In the genomic region with DNA sequence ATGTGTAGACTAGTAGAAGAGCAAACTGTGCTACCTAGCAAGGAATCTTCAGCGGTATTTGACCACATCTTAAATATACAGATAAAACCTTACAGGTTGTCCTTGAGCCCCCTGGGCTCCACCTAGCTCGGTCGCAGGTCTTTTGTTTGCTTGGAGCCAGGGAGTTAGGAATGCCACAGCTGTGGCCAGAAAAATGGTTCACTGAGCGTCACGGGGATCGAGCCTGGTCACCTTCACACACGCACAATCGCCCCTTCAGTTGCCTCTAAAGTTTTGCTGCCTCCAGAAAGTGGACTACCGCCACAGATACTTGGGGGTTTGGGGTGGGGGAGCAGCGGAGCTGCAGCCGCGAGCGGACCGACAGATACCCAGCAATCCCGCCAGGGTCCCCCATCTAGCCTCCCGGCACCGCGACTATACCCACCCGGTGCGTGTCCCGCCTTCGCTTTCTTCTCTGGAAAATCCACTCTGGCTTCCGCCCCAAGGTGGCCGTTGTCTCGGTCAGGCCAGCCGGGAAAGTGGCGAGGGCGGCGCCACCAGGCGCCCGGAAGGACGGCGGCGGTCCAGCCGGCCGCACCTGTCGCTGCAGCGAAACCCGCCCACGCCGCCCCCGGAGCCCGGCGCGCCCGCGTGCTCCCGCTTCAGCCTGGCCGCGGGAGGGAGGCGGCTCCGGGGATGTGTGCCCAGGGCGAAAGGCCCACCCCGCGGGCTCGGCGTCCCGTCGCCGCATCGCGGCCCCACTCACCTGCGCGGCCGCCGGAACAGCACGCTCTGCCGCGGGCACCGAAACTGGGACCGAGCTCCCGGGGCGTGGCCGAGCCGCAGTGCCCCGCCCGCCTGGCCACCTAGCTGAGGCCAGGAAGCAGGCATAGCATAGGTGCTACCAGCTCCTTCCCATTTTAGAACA, we compare ENCODE assay signal across 8 mouse cellular contexts. TPM values are rescaled to one million over a fixed set of nuclear protein-coding genes. Genes with fewer than 3 reads are reported as not detected.
DNase-seq lines count a peak whose midpoint lies in the region; ATAC-seq and TF ChIP-seq lines count a peak whose summit lies in the region.

A gene (minus strand): TSS at position 791 of the 907 bp plus-strand sequence.

- peak; percentile 65 for DNase-seq in G1E (ENCODE audit: low spot score)
- DNase-seq in cerebellum, adult 18-20 months = peak; percentile 77 to 89
- peak; percentile 26 for DNase-seq in hindbrain, embryonic 14.5 days (ENCODE audit: low spot score)
- peak; percentile 8 to 15 for DNase-seq in left cerebral cortex, postnatal 14 days (ENCODE audit: low spot score in 2 of 2)
- peak; percentile 23 to 42 for DNase-seq in right cerebral cortex, adult 2 months (ENCODE audit: low spot score in 2 of 2)
- DNase-seq in urinary bladder, postnatal 36 days (ENCODE audit: low spot score in 2 of 2) = peak; percentile 56 to 59

- H3K9ac ChIP-seq in forebrain, embryonic 16.5 days (replicated peaks; ENCODE audit: low read depth, low read length) = peak within 1 kb of the TSS; percentile 60
- H3K9ac ChIP-seq in hindbrain, embryonic 14.5 days = peak within 1 kb of the TSS; percentile 65

- peak within 1 kb of the TSS; percentile 79 for H3K4me3 ChIP-seq in G1E (ENCODE audit: low read depth, low read length)
- H3K4me3 ChIP-seq in forebrain, embryonic 16.5 days (replicated peaks; ENCODE audit: low read length) = peak within 1 kb of the TSS; percentile 51
- H3K4me3 ChIP-seq in hindbrain, embryonic 14.5 days (replicated peaks; ENCODE audit: low read length) = peak within 1 kb of the TSS; percentile 52

- peaks cover 38% of the 10 kb centered on the region for H3K36me3 ChIP-seq in G1E (replicated peaks)
- H3K36me3 ChIP-seq in forebrain, embryonic 16.5 days (ENCODE audit: control insufficient read depth, insufficient read depth) = peaks cover 11% of the 10 kb centered on the region
- H3K36me3 ChIP-seq in hindbrain, embryonic 14.5 days (replicated peaks; ENCODE audit: control insufficient read depth, insufficient read depth) = peaks cover 40% of the 10 kb centered on the region

- H3K9me3 ChIP-seq in G1E (replicated peaks) = no peaks in the 10 kb centered on the region
- H3K9me3 ChIP-seq in forebrain, embryonic 16.5 days (ENCODE audit: control insufficient read depth, low read length) = no peaks in the 10 kb centered on the region
- H3K9me3 ChIP-seq in hindbrain, embryonic 14.5 days (ENCODE audit: control insufficient read depth, low read length) = 0 out of 2 replicates have a peak, but pooled peaks cover 4% of the 10 kb centered on the region

- intact Hi-C loops in left cerebral cortex, postnatal 14 days (cut with DNase I) = loop anchor here (5.0 to 10.0 kb wide), 2 partner anchors 124 to 482 kb away; a partner anchor contains a TSS

- TF ChIP-seq CTCF in G1E (IDR thresholded peaks at IDR 0.05; ENCODE audit: low read depth, low read length) = no peak

- H3K4me1 ChIP-seq in G1E (ENCODE audit: insufficient read depth, low read depth, low read length) = peaks cover 16% of the 10 kb centered on the region
- peaks cover 4% of the 10 kb centered on the region for H3K4me1 ChIP-seq in forebrain, embryonic 16.5 days (replicated peaks; ENCODE audit: control insufficient read depth, insufficient read depth, low read length)
- no peaks in the 10 kb centered on the region; the same call in 1 of the 2 replicates for H3K4me1 ChIP-seq in hindbrain, embryonic 14.5 days (replicated peaks; ENCODE audit: control insufficient read depth, insufficient read depth, low read length)

- peaks cover 3% of the 10 kb centered on the region; the same call in 1 of the 2 replicates for H3K27me3 ChIP-seq in G1E (ENCODE audit: insufficient read depth, low read length)
- peaks cover 6% of the 10 kb centered on the region for H3K27me3 ChIP-seq in forebrain, embryonic 16.5 days (replicated peaks; ENCODE audit: control insufficient read depth, insufficient read depth, low read length)
- peaks cover 12% of the 10 kb centered on the region for H3K27me3 ChIP-seq in hindbrain, embryonic 14.5 days (ENCODE audit: control insufficient read depth, insufficient read depth, low read length)

- H3K4me2 ChIP-seq in forebrain, embryonic 16.5 days (ENCODE audit: low read length) = peak within 1 kb of the TSS; percentile 78
- peak within 1 kb of the TSS; percentile 79 for H3K4me2 ChIP-seq in hindbrain, embryonic 14.5 days (replicated peaks)

- H3K27ac ChIP-seq in forebrain, embryonic 16.5 days (ENCODE audit: low read length) = no peak within 1 kb of the TSS
- no peak within 1 kb of the TSS for H3K27ac ChIP-seq in hindbrain, embryonic 14.5 days

- ATAC-seq in G1E (ENCODE audit: extremely low read depth, insufficient number of reproducible peaks, low FRiP score, poor library complexity, severe bottlenecking) = 0 out of 2 replicates have a peak, but pooled peaks have one; percentile 22
- peak; percentile 47 for ATAC-seq in forebrain, embryonic 16.5 days
- peak; percentile 62 for ATAC-seq in hindbrain, embryonic 14.5 days (ENCODE audit: low FRiP score)
- peak; percentile 93 for ATAC-seq in megakaryocyte, adult 5-6 weeks (ENCODE audit: poor library complexity, severe bottlenecking)

- 2% methylated on average over 77 of the region's 77 CpGs for WGBS in forebrain, embryonic 16.5 days
- WGBS in hindbrain, embryonic 14.5 days = 3% methylated on average over 65 of the region's 77 CpGs

RNA-seq across cellular contexts. Expression of the gene that starts here (rescaled TPM):
- total RNA-seq in G1E (2014; fragmentation: Nextera tagmentation) = 1.4 and 2.8 TPM in 2 replicates
- total RNA-seq in G1E (2017) = 1.9 and 2.7 TPM in 2 replicates
- polyA plus RNA-seq in G1E (2012) = 0.35 and 0.40 TPM in 2 replicates
- polyA plus RNA-seq in forebrain, embryonic 16.5 days (2015; fragmentation: Nextera tagmentation; extraction: Ambion mirVana) = 1.2 and 1.5 TPM in 2 replicates
- polyA plus RNA-seq in hindbrain, embryonic 14.5 days (2014; fragmentation: Nextera tagmentation; extraction: Ambion mirVana) = 3.0 and 3.8 TPM in 2 replicates
- total RNA-seq in left cerebral cortex, postnatal 14 days (2021) = 1 to 10 TPM; 1.2 to 1.8 TPM
- total RNA-seq in megakaryocyte, adult 5-6 weeks (2015) = 0.07 and 0.16 TPM in 2 replicates
- 0.40 and 0.53 TPM in 2 replicates for total RNA-seq in megakaryocyte, adult 5-6 weeks (2017)

Comparison
In these comparisons a context has a peak if more than half of its experiments do, and no peak if none do; other contexts are left out.
1. Peak in ATAC-seq in megakaryocyte, adult 5-6 weeks; RNA of the gene not detected or under 1 TPM.
2. ATAC-seq: peak in every context shown above with its lines; median percentile 93 in megakaryocyte, adult 5-6 weeks; 62 in hindbrain, embryonic 14.5 days; 47 in forebrain, embryonic 16.5 days; 22 in G1E.
3. DNase-seq: peak in every context shown above with its lines; median percentile 83 in cerebellum, adult 18-20 months; 65 in G1E; 58 in urinary bladder, postnatal 36 days; 32 in right cerebral cortex, adult 2 months; 26 in hindbrain, embryonic 14.5 days; 12 in left cerebral cortex, postnatal 14 days.